Mouse (Mus musculus): Measurements from ENCODE around the gene Tmem270. TPM values are rescaled to one million over a fixed set of nuclear protein-coding genes. Genes with fewer than 3 reads are reported as not detected.

The Tmem270 gene
- polyA plus RNA-seq (2015; fragmentation: Nextera tagmentation; extraction: Ambion mirVana), result not detected in 2 replicates

GRCm38 (mm10) chr5:134906633-134907032 is at the start of gene Tmem270:
Gene Tmem270 (minus strand): TSS chr5:134906733.
- Histone ChIP-seq H3K4me2 (ENCODE audit: low read length) (no peak within 1 kb of the TSS), H3K4me3 (ENCODE audit: low read length) (no peak within 1 kb of the TSS), H3K27ac (ENCODE audit: low read depth, low read length) (no peak within 1 kb of the TSS), H3K4me1 (ENCODE audit: control insufficient read depth, insufficient read depth, low read depth, low read length) (no peaks in the 10 kb centered on the region), H3K36me3 (ENCODE audit: control insufficient read depth, insufficient read depth, low read length) (no peaks in the 10 kb centered on the region), H3K9ac (ENCODE audit: low read depth, low read length) (no peak within 1 kb of the TSS), H3K27me3 (replicated peaks; ENCODE audit: control insufficient read depth, insufficient read depth, low read length) (no peaks in the 10 kb centered on the region), H3K9me3 (ENCODE audit: control insufficient read depth, low read length) (no peaks in the 10 kb centered on the region)
- no peak for ATAC-seq
- WGBS, result 70% methylated on average over 6 of the region's 6 CpGs

- no peaks in the 10 kb centered on the region for H3K9me3 ChIP-seq (ENCODE audit: control insufficient read depth, low read length)
- no peaks in the 10 kb centered on the region; the same call in 1 of the 2 replicates for H3K27me3 ChIP-seq (replicated peaks; ENCODE audit: control insufficient read depth, insufficient read depth, low read length)
- H3K36me3 ChIP-seq (ENCODE audit: control insufficient read depth, insufficient read depth, low read length), result no peaks in the 10 kb centered on the region
- no peak overlapping the region for H3K4me3 ChIP-seq (ENCODE audit: low read length)
- no peak overlapping the region for H3K4me2 ChIP-seq (ENCODE audit: low read length)
- ATAC-seq, result no peak
- no peak overlapping the region for H3K27ac ChIP-seq (ENCODE audit: low read depth, low read length)
- no peak overlapping the region for H3K9ac ChIP-seq (ENCODE audit: low read depth, low read length)
- WGBS, result 72% methylated on average over 5 of the region's 5 CpGs
- no peaks in the 10 kb centered on the region for H3K4me1 ChIP-seq (ENCODE audit: control insufficient read depth, insufficient read depth, low read depth, low read length)
Observed at GRCm38 (mm10) chr5:134955491-134955890, 49.0 kb upstream of the Tmem270 start.

- H3K4me3 ChIP-seq (ENCODE audit: low read length), result no peak overlapping the region
- no peak for ATAC-seq
- 56% methylated on average over 19 of the region's 19 CpGs for WGBS
Observed at GRCm38 (mm10) chr5:134951053-134951884, 44.7 kb upstream of the Tmem270 start.

GRCm38 (mm10) chr5:134948085-134948439 is 41.5 kb upstream of the Tmem270 start:
- 71% methylated on average over 4 of the region's 4 CpGs for WGBS
- peaks cover 12% of the 10 kb centered on the region for H3K27me3 ChIP-seq (replicated peaks; ENCODE audit: control insufficient read depth, insufficient read depth, low read length)
- H3K36me3 ChIP-seq (ENCODE audit: control insufficient read depth, insufficient read depth, low read length), result no peaks in the 10 kb centered on the region
- H3K4me1 ChIP-seq (ENCODE audit: control insufficient read depth, insufficient read depth, low read depth, low read length), result peaks cover 5% of the 10 kb centered on the region; the same call in 1 of the 2 replicates
- H3K27ac ChIP-seq (ENCODE audit: low read depth, low read length), result no peak overlapping the region
- H3K4me3 ChIP-seq (ENCODE audit: low read length), result no peak overlapping the region
- no peaks in the 10 kb centered on the region for H3K9me3 ChIP-seq (ENCODE audit: control insufficient read depth, low read length)
- no peak for ATAC-seq
- no peak overlapping the region for H3K4me2 ChIP-seq (ENCODE audit: low read length)
- H3K9ac ChIP-seq (ENCODE audit: low read depth, low read length), result no peak overlapping the region

More at GRCm38 (mm10) chr5:134951053-134951884, 44.7 kb upstream of the Tmem270 start:
- H3K36me3 ChIP-seq (ENCODE audit: control insufficient read depth, insufficient read depth, low read length), result no peaks in the 10 kb centered on the region
- peaks cover 7% of the 10 kb centered on the region for H3K27me3 ChIP-seq (replicated peaks; ENCODE audit: control insufficient read depth, insufficient read depth, low read length)
- peaks cover 3% of the 10 kb centered on the region; the same call in 1 of the 2 replicates for H3K4me1 ChIP-seq (ENCODE audit: control insufficient read depth, insufficient read depth, low read depth, low read length)
- H3K9me3 ChIP-seq (ENCODE audit: control insufficient read depth, low read length), result no peaks in the 10 kb centered on the region
- no peak overlapping the region for H3K9ac ChIP-seq (ENCODE audit: low read depth, low read length)
- H3K4me2 ChIP-seq (ENCODE audit: low read length), result no peak overlapping the region
- no peak overlapping the region for H3K27ac ChIP-seq (ENCODE audit: low read depth, low read length)

- Histone ChIP-seq H3K9ac (ENCODE audit: low read depth, low read length) (no peak overlapping the region), H3K4me1 (ENCODE audit: control insufficient read depth, insufficient read depth, low read depth, low read length) (peaks cover 5% of the 10 kb centered on the region; the same call in 1 of the 2 replicates), H3K4me2 (ENCODE audit: low read length) (no peak overlapping the region), H3K4me3 (ENCODE audit: low read length) (no peak overlapping the region), H3K27me3 (replicated peaks; ENCODE audit: control insufficient read depth, insufficient read depth, low read length) (peaks cover 12% of the 10 kb centered on the region), H3K27ac (ENCODE audit: low read depth, low read length) (no peak overlapping the region), H3K36me3 (ENCODE audit: control insufficient read depth, insufficient read depth, low read length) (no peaks in the 10 kb centered on the region), H3K9me3 (ENCODE audit: control insufficient read depth, low read length) (no peaks in the 10 kb centered on the region)
- WGBS, result 78% methylated on average over 5 of the region's 5 CpGs
- ATAC-seq, result no peak
Observed at GRCm38 (mm10) chr5:134947420-134948084, 41.0 kb upstream of the Tmem270 start.

- no peak for ATAC-seq
- no peaks in the 10 kb centered on the region for H3K36me3 ChIP-seq (ENCODE audit: control insufficient read depth, insufficient read depth, low read length)
- peaks cover 5% of the 10 kb centered on the region; the same call in 1 of the 2 replicates for H3K4me1 ChIP-seq (ENCODE audit: control insufficient read depth, insufficient read depth, low read depth, low read length)
- H3K9ac ChIP-seq (ENCODE audit: low read depth, low read length), result no peak within 1 kb of the TSS
- H3K9me3 ChIP-seq (ENCODE audit: control insufficient read depth, low read length), result no peaks in the 10 kb centered on the region
- peaks cover 12% of the 10 kb centered on the region for H3K27me3 ChIP-seq (replicated peaks; ENCODE audit: control insufficient read depth, insufficient read depth, low read length)
- H3K4me2 ChIP-seq (ENCODE audit: low read length), result no peak within 1 kb of the TSS
- H3K27ac ChIP-seq (ENCODE audit: low read depth, low read length), result no peak within 1 kb of the TSS
- WGBS, result 15% methylated on average over 11 of the region's 11 CpGs
- H3K4me3 ChIP-seq (ENCODE audit: low read length), result no peak within 1 kb of the TSS
Observed at GRCm38 (mm10) chr5:134946857-134947255, 40.3 kb upstream of the Tmem270 start, which contains the start of gene Cldn4. Gene Cldn4 (minus strand): TSS chr5:134946934.

GRCm38 (mm10) chr5:134946063-134946856 is 39.7 kb upstream of the Tmem270 start:
- no peak overlapping the region for H3K4me2 ChIP-seq (ENCODE audit: low read length)
- 18% methylated on average over 43 of the region's 43 CpGs for WGBS
- peaks cover 12% of the 10 kb centered on the region for H3K27me3 ChIP-seq (replicated peaks; ENCODE audit: control insufficient read depth, insufficient read depth, low read length)
- no peak for ATAC-seq
- no peak overlapping the region for H3K27ac ChIP-seq (ENCODE audit: low read depth, low read length)
- H3K36me3 ChIP-seq (ENCODE audit: control insufficient read depth, insufficient read depth, low read length), result no peaks in the 10 kb centered on the region
- no peak overlapping the region for H3K4me3 ChIP-seq (ENCODE audit: low read length)
- no peak overlapping the region for H3K9ac ChIP-seq (ENCODE audit: low read depth, low read length)
- H3K4me1 ChIP-seq (ENCODE audit: control insufficient read depth, insufficient read depth, low read depth, low read length), result peaks cover 5% of the 10 kb centered on the region; the same call in 1 of the 2 replicates
- no peaks in the 10 kb centered on the region for H3K9me3 ChIP-seq (ENCODE audit: control insufficient read depth, low read length)

GRCm38 (mm10) chr5:134945266-134945959 is 38.9 kb upstream of the Tmem270 start:
- Histone ChIP-seq H3K4me3 (ENCODE audit: low read length) (no peak overlapping the region), H3K9ac (ENCODE audit: low read depth, low read length) (no peak overlapping the region), H3K27ac (ENCODE audit: low read depth, low read length) (no peak overlapping the region), H3K4me1 (ENCODE audit: control insufficient read depth, insufficient read depth, low read depth, low read length) (peaks cover 5% of the 10 kb centered on the region; the same call in 1 of the 2 replicates), H3K36me3 (ENCODE audit: control insufficient read depth, insufficient read depth, low read length) (no peaks in the 10 kb centered on the region), H3K4me2 (ENCODE audit: low read length) (no peak overlapping the region), H3K27me3 (replicated peaks; ENCODE audit: control insufficient read depth, insufficient read depth, low read length) (peaks cover 12% of the 10 kb centered on the region), H3K9me3 (ENCODE audit: control insufficient read depth, low read length) (no peaks in the 10 kb centered on the region)
- 54% methylated on average over 17 of the region's 19 CpGs for WGBS
- ATAC-seq, result no peak
